Mouse (Mus musculus) forebrain, embryonic 16.5 days (tissue): ENCODE measurements around the gene Kcnn1. TPM values are rescaled to one million over a fixed set of nuclear protein-coding genes. Genes with fewer than 3 reads are reported as not detected.

ENCODE experiments used
- ATAC-seq: fragments of 200-750 bp; cut with Nextera tagmentation; 2 replicates; pipeline ENCODE4 v1.8.0; 2017; ENCODE audit warnings: mild to moderate bottlenecking, moderate library complexity
- H3K27ac ChIP-seq: fragments of 300-500 bp; sonication (generic); 2 replicates; pipeline ENCODE4 v1.5.1; 2014; ENCODE audit warnings: low read length, control low read depth
- H3K27me3 ChIP-seq: fragments of 300-500 bp; sonication (generic); replicated peaks from 2 replicates; pipeline ENCODE4 v1.6.1; 2014; ENCODE audit warnings: low read length; ENCODE audit not compliant: control insufficient read depth, insufficient read depth
- H3K36me3 ChIP-seq: fragments of 300-500 bp; sonication (generic); 2 replicates; pipeline ENCODE4 v1.6.1; 2014; ENCODE audit not compliant: control insufficient read depth, insufficient read depth
- H3K4me1 ChIP-seq: fragments of 300-500 bp; sonication (generic); replicated peaks from 2 replicates; pipeline ENCODE4 v1.6.1; 2014; ENCODE audit warnings: low read length; ENCODE audit not compliant: control insufficient read depth, insufficient read depth
- H3K4me2 ChIP-seq: fragments of 300-500 bp; sonication (generic); 2 replicates; pipeline ENCODE4 v1.6.1; 2014; ENCODE audit warnings: mild to moderate bottlenecking, low read length, control low read depth
- H3K4me3 ChIP-seq: fragments of 300-500 bp; sonication (generic); replicated peaks from 2 replicates; pipeline ENCODE4 v1.5.1; 2014; ENCODE audit warnings: mild to moderate bottlenecking, low read length, control low read depth
- H3K9ac ChIP-seq: fragments of 300-500 bp; sonication (generic); replicated peaks from 2 replicates; pipeline ENCODE4 v1.6.1; 2014; ENCODE audit warnings: low read depth, low read length, control low read depth
- H3K9me3 ChIP-seq: fragments of 300-500 bp; sonication (generic); 2 replicates; pipeline ENCODE4 v1.6.1; 2016; ENCODE audit warnings: low read length; ENCODE audit not compliant: control insufficient read depth
- WGBS: fragments of 180-500 bp; shearing (Covaris S2); extraction: QIAGEN DNeasy Blood & Tissue Kit; methylation state at CpG from one replicate; pipeline ENCODE4 v1.1.7; 2014; 5-methylcytosine and 5-hydroxymethylcytosine counted together
- polyA plus RNA-seq: library from polyadenylated mRNA; unstranded; fragments of >200 nt; fragmentation: Nextera tagmentation; extraction: Ambion mirVana; gene quantifications from 2 replicates; pipeline ENCODE4 v1.2.1, GENCODE M21; 2015

Gene Kcnn1
- polyA plus RNA-seq, 1 experiment from 2014 or later = 13.4 TPM

- 52% methylated on average over 2 of the region's 2 CpGs for WGBS
- H3K4me1 ChIP-seq = peaks cover 26% of the 10 kb centered on the region
- peaks cover 30% of the 10 kb centered on the region for H3K27me3 ChIP-seq
Observed at GRCm38 (mm10) chr8:70894385-70894720, 31.3 kb upstream of the Kcnn1 start.

GRCm38 (mm10) chr8:70893656-70894384 lies 30.8 kb upstream of the Kcnn1 start:
- no peak overlapping the region for H3K27ac ChIP-seq
- H3K36me3 ChIP-seq = peaks cover 19% of the 10 kb centered on the region
- no peak overlapping the region for H3K9ac ChIP-seq
- H3K4me1 ChIP-seq = peaks cover 26% of the 10 kb centered on the region
- H3K9me3 ChIP-seq = no peaks in the 10 kb centered on the region
- peaks cover 30% of the 10 kb centered on the region for H3K27me3 ChIP-seq
- no peak for ATAC-seq
- 30% methylated on average over 12 of the region's 12 CpGs for WGBS
- no peak overlapping the region for H3K4me2 ChIP-seq
- no peak overlapping the region for H3K4me3 ChIP-seq

More at GRCm38 (mm10) chr8:70894385-70894720, 31.3 kb upstream of the Kcnn1 start:
- H3K9ac ChIP-seq = no peak overlapping the region
- H3K36me3 ChIP-seq = peaks cover 19% of the 10 kb centered on the region
- no peak overlapping the region for H3K27ac ChIP-seq
- ATAC-seq = no peak
- no peak overlapping the region for H3K4me2 ChIP-seq
- no peaks in the 10 kb centered on the region for H3K9me3 ChIP-seq
- no peak overlapping the region for H3K4me3 ChIP-seq

GRCm38 (mm10) chr8:70892896-70893655 lies 30.0 kb upstream of the Kcnn1 start:
- 33% methylated on average over 20 of the region's 20 CpGs for WGBS
- peaks cover 30% of the 10 kb centered on the region for H3K27me3 ChIP-seq

GRCm38 (mm10) chr8:70892022-70892895 lies 29.2 kb upstream of the Kcnn1 start, which contains the start of gene Slc5a5:
TSS of gene Slc5a5 (minus strand) at chr8:70892757.
- 5% methylated on average over 80 of the region's 80 CpGs for WGBS
- Histone ChIP-seq H3K9ac (peak within 1 kb of the TSS; percentile 38), H3K9me3 (no peaks in the 10 kb centered on the region), H3K4me3 (no peak within 1 kb of the TSS), H3K36me3 (peaks cover 19% of the 10 kb centered on the region), H3K27ac (no peak within 1 kb of the TSS), H3K27me3 (peaks cover 30% of the 10 kb centered on the region), H3K4me1 (peaks cover 18% of the 10 kb centered on the region), H3K4me2 (peak within 1 kb of the TSS; percentile 21; the same call in 1 of the 2 replicates)
- no peak for ATAC-seq

More at GRCm38 (mm10) chr8:70892896-70893655, 30.0 kb upstream of the Kcnn1 start:
- Histone ChIP-seq H3K4me2 (no peak overlapping the region; the same call in 1 of the 2 replicates), H3K4me1 (peaks cover 20% of the 10 kb centered on the region), H3K27ac (no peak overlapping the region), H3K9me3 (no peaks in the 10 kb centered on the region), H3K9ac (no peak overlapping the region), H3K4me3 (no peak overlapping the region), H3K36me3 (peaks cover 19% of the 10 kb centered on the region)
- no peak for ATAC-seq

DNA sequence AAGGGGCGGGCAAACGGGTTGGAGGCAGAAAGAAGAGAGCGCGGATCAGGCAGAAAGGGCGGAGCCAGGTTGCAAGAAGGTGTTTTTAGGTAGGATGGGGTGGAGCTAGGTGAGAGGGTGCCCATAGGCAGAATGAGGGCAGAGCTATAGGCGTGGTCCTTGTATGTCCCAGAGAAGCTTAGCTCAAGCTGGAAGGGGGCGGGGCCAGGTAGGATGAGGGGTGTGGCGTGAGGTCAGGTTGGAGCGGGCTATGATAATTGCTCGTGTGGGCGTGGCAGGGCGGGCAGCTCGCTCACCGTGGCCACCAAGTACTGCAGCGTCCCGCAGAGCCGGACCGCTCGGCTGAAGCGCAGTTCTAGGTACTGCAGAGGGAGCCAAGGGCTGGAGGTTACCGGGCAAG lies 28.3 kb upstream of the Kcnn1 start:
- Histone ChIP-seq H3K36me3 (peaks cover 19% of the 10 kb centered on the region), H3K27me3 (peaks cover 30% of the 10 kb centered on the region), H3K9ac (no peak overlapping the region), H3K4me2 (no peak overlapping the region), H3K4me1 (peaks cover 15% of the 10 kb centered on the region), H3K4me3 (no peak overlapping the region), H3K9me3 (no peaks in the 10 kb centered on the region), H3K27ac (no peak overlapping the region)
- no peak for ATAC-seq
- 14% methylated on average over 16 of the region's 21 CpGs for WGBS

- peaks cover 9% of the 10 kb centered on the region for H3K4me1 ChIP-seq
- peaks cover 30% of the 10 kb centered on the region for H3K27me3 ChIP-seq
- no peak overlapping the region for H3K9ac ChIP-seq
- H3K27ac ChIP-seq = no peak overlapping the region
- 93% methylated on average over 5 of the region's 5 CpGs for WGBS
- H3K36me3 ChIP-seq = peaks cover 18% of the 10 kb centered on the region
- H3K9me3 ChIP-seq = no peaks in the 10 kb centered on the region
- no peak overlapping the region for H3K4me2 ChIP-seq
- H3K4me3 ChIP-seq = no peak overlapping the region
- ATAC-seq = no peak
Observed at GRCm38 (mm10) chr8:70890656-70891055, 27.6 kb upstream of the Kcnn1 start.

DNA sequence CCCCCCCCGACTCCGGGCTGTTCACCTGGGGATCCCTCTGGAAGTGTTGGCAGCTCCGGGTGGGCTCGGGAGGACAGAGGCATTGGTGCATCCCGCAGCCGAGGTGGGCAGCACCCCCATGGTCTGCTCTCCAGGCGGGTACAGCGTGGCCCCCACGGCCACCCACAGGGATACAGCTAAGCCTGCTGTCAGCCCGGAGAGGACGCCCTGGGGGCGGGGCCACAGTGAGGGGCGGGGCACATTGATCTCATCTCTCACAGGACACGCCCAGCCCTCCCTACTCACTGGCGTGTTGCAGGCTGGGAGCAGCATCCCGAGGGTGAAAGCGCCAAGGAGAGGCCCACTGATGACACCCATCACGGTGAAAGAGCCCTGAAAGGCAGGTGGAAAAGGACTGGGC lies 24.6 kb upstream of the Kcnn1 start:
- Histone ChIP-seq H3K4me3 (no peak overlapping the region), H3K36me3 (no peaks in the 10 kb centered on the region), H3K27me3 (peaks cover 21% of the 10 kb centered on the region), H3K27ac (no peak overlapping the region), H3K4me1 (peaks cover 5% of the 10 kb centered on the region; the same call in 1 of the 2 replicates), H3K4me2 (peak overlapping the region; percentile 20; the same call in 1 of the 2 replicates), H3K9ac (no peak overlapping the region), H3K9me3 (no peaks in the 10 kb centered on the region)
- peak; percentile 22; the same call in 1 of the 2 replicates for ATAC-seq
- 3% methylated on average over 15 of the region's 18 CpGs for WGBS

DNA sequence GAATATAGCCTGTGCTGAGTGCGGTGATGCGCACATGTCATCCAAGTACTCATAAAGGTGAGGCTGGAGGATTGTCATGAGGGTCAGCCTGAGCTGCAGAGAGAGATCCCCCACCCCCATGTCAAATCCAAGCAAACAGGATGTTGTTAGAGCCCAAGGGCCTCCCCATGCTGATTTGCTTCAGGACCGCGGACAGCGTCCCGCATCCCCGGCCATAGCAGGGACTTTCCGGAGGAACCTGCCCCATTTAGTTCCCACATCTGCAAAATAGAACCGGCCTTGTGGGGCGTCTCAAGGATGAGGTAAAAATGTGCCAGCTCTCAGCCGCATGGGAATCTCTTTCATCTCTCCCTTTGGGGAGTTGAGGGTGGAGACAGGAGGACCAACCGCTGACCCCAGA lies 22.6 kb upstream of the Kcnn1 start:
- H3K4me1 ChIP-seq = no peaks in the 10 kb centered on the region
- H3K4me3 ChIP-seq = no peak overlapping the region
- H3K27me3 ChIP-seq = peaks cover under 1% of the 10 kb centered on the region
- H3K4me2 ChIP-seq = no peak overlapping the region
- H3K36me3 ChIP-seq = no peaks in the 10 kb centered on the region
- H3K27ac ChIP-seq = no peak overlapping the region
- ATAC-seq = no peak
- WGBS = 21% methylated on average over 12 of the region's 12 CpGs
- H3K9me3 ChIP-seq = no peaks in the 10 kb centered on the region
- H3K9ac ChIP-seq = no peak overlapping the region

GRCm38 (mm10) chr8:70884683-70885082 lies 21.6 kb upstream of the Kcnn1 start:
- ATAC-seq = no peak
- 88% methylated on average over 10 of the region's 10 CpGs for WGBS
- H3K27ac ChIP-seq = no peak overlapping the region
- no peaks in the 10 kb centered on the region for H3K36me3 ChIP-seq
- H3K9ac ChIP-seq = no peak overlapping the region
- H3K4me3 ChIP-seq = no peak overlapping the region
- no peak overlapping the region for H3K4me2 ChIP-seq
- H3K9me3 ChIP-seq = no peaks in the 10 kb centered on the region
- H3K4me1 ChIP-seq = peaks cover 5% of the 10 kb centered on the region
- H3K27me3 ChIP-seq = no peaks in the 10 kb centered on the region
